In the genomic region with DNA sequence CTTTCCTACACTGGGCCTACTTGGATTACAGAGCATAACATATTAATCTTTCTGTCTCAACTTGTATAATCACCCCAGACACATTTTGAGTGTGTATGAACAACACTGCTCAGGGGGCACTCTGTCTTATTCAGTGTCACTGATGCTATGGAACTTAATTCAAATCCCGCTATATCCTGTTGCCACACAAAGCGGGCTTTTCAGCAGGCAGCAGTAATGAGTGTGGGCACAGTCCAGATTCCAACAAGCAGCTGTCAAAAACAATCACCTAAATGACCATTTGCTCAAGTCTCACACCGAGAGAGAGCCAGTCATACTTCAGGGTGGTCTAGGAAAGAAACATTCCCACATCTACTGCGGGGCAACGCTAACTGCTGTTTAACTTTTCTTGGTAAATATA, we compare ENCODE assay signal across 8 mouse cellular contexts. TPM values are rescaled to one million over a fixed set of nuclear protein-coding genes. Genes with fewer than 3 reads are reported as not detected.
DNase-seq lines count a peak whose midpoint lies in the region; ATAC-seq and TF ChIP-seq lines count a peak whose summit lies in the region.

No protein-coding gene starts in this region.

- H3K9ac ChIP-seq in kidney, postnatal 0 days (ENCODE audit: low read depth, low read length) = no peak overlapping the region
- no peak overlapping the region for H3K9ac ChIP-seq in embryonic facial prominence, embryonic 14.5 days (ENCODE audit: low read depth, low read length)
- no peak overlapping the region for H3K9ac ChIP-seq in limb, embryonic 12.5 days (replicated peaks)
- H3K9ac ChIP-seq in neural tube, embryonic 14.5 days (replicated peaks; ENCODE audit: low read depth, low read length) = no peak overlapping the region

- H3K4me1 ChIP-seq in kidney, postnatal 0 days (replicated peaks; ENCODE audit: insufficient read depth, low read length) = peaks cover 38% of the 10 kb centered on the region
- peaks cover 30% of the 10 kb centered on the region for H3K4me1 ChIP-seq in embryonic facial prominence, embryonic 14.5 days (ENCODE audit: control insufficient read depth, insufficient read depth, low read length)
- peaks cover 41% of the 10 kb centered on the region for H3K4me1 ChIP-seq in limb, embryonic 12.5 days (replicated peaks)
- peaks cover 10% of the 10 kb centered on the region for H3K4me1 ChIP-seq in neural tube, embryonic 14.5 days (ENCODE audit: control insufficient read depth, insufficient read depth, low read length)

- no peaks in the 10 kb centered on the region for H3K27me3 ChIP-seq in kidney, postnatal 0 days (ENCODE audit: insufficient read depth, low read length)
- H3K27me3 ChIP-seq in embryonic facial prominence, embryonic 14.5 days (replicated peaks; ENCODE audit: control insufficient read depth, insufficient read depth, low read length) = no peaks in the 10 kb centered on the region; the same call in 1 of the 2 replicates
- no peaks in the 10 kb centered on the region for H3K27me3 ChIP-seq in limb, embryonic 12.5 days
- no peaks in the 10 kb centered on the region for H3K27me3 ChIP-seq in neural tube, embryonic 14.5 days (ENCODE audit: control insufficient read depth, insufficient read depth, low read length)

- no peak for TF ChIP-seq CTCF in kidney, postnatal 0 days (IDR thresholded peaks at IDR 0.05; ENCODE audit: low read depth)

- no peak overlapping the region for H3K27ac ChIP-seq in kidney, postnatal 0 days
- no peak overlapping the region for H3K27ac ChIP-seq in embryonic facial prominence, embryonic 14.5 days (replicated peaks; ENCODE audit: low read depth, low read length)
- H3K27ac ChIP-seq in limb, embryonic 12.5 days = no peak overlapping the region
- no peak overlapping the region for H3K27ac ChIP-seq in neural tube, embryonic 14.5 days (ENCODE audit: low read depth, low read length)

- peak overlapping the region; percentile 82; the same call in 1 of the 2 replicates for H3K4me3 ChIP-seq in kidney, postnatal 0 days (replicated peaks; ENCODE audit: low read depth, low read length)
- peak overlapping the region; percentile 86; the same call in 1 of the 2 replicates for H3K4me3 ChIP-seq in embryonic facial prominence, embryonic 14.5 days (ENCODE audit: low read depth, low read length)
- H3K4me3 ChIP-seq in limb, embryonic 12.5 days (replicated peaks) = peak overlapping the region; percentile 90
- no peak overlapping the region for H3K4me3 ChIP-seq in neural tube, embryonic 14.5 days (ENCODE audit: low read depth, low read length)

- H3K4me2 ChIP-seq in kidney, postnatal 0 days (ENCODE audit: low read length) = peak overlapping the region; percentile 82
- peak overlapping the region; percentile 74 for H3K4me2 ChIP-seq in embryonic facial prominence, embryonic 14.5 days (ENCODE audit: low read depth, low read length)
- H3K4me2 ChIP-seq in limb, embryonic 12.5 days = peak overlapping the region; percentile 78
- peak overlapping the region; percentile 85 for H3K4me2 ChIP-seq in neural tube, embryonic 14.5 days (ENCODE audit: low read depth, low read length)

- no peaks in the 10 kb centered on the region for H3K36me3 ChIP-seq in kidney, postnatal 0 days (ENCODE audit: insufficient read depth, low read length)
- no peaks in the 10 kb centered on the region for H3K36me3 ChIP-seq in embryonic facial prominence, embryonic 14.5 days (ENCODE audit: control insufficient read depth, insufficient read depth, low read length)
- no peaks in the 10 kb centered on the region for H3K36me3 ChIP-seq in limb, embryonic 12.5 days
- no peaks in the 10 kb centered on the region for H3K36me3 ChIP-seq in neural tube, embryonic 14.5 days (ENCODE audit: control insufficient read depth, insufficient read depth, low read length)

- DNase-seq in kidney, postnatal 0 days (ENCODE audit: low spot score) = no peak
- no peak for DNase-seq in kidney, adult 11 months
- DNase-seq in embryonic facial prominence, embryonic 14.5 days (ENCODE audit: low spot score) = peak; percentile 84
- DNase-seq in right cerebral cortex, adult 2 months (ENCODE audit: low spot score in 2 of 2) = no peak
- no peak for DNase-seq in frontal cortex, postnatal 10 days (ENCODE audit: low spot score in 2 of 2)
- no peak for DNase-seq in frontal cortex, postnatal 25 days (ENCODE audit: low spot score in 2 of 2)

- no peak for ATAC-seq in kidney, postnatal 0 days (replicated peaks; ENCODE audit: low FRiP score, low read depth)
- ATAC-seq in embryonic facial prominence, embryonic 14.5 days (ENCODE audit: low read depth) = peak; percentile 10; the same call in 1 of the 2 replicates
- ATAC-seq in limb, embryonic 12.5 days (ENCODE audit: insufficient number of reproducible peaks, insufficient read depth, low FRiP score, low TSS enrichment, low read depth) = no peak
- ATAC-seq in neural tube, embryonic 14.5 days (ENCODE audit: low read depth) = no peak

- WGBS in kidney, postnatal 0 days = 62% methylated on average over 5 of the region's 5 CpGs
- WGBS in embryonic facial prominence, embryonic 14.5 days = 45% methylated on average over 5 of the region's 5 CpGs
- WGBS in limb, embryonic 12.5 days = 31% methylated on average over 5 of the region's 5 CpGs
- WGBS in neural tube, embryonic 14.5 days = 31% methylated on average over 5 of the region's 5 CpGs

- no peaks in the 10 kb centered on the region for H3K9me3 ChIP-seq in kidney, postnatal 0 days (replicated peaks; ENCODE audit: low read length)
- no peaks in the 10 kb centered on the region for H3K9me3 ChIP-seq in embryonic facial prominence, embryonic 14.5 days (ENCODE audit: control insufficient read depth, low read length)
- H3K9me3 ChIP-seq in limb, embryonic 12.5 days = no peaks in the 10 kb centered on the region
- no peaks in the 10 kb centered on the region for H3K9me3 ChIP-seq in neural tube, embryonic 14.5 days (ENCODE audit: control insufficient read depth, low read length)

RNA-seq across cellular contexts. Expression of a gene that starts 2.2 kb away (rescaled TPM):
- polyA plus RNA-seq in kidney, postnatal 0 days (2015; fragmentation: Nextera tagmentation; extraction: Ambion mirVana) = 7.9 and 8.6 TPM in 2 replicates
- 11.7 and 11.9 TPM in 2 replicates for polyA plus RNA-seq in embryonic facial prominence, embryonic 14.5 days (2014; fragmentation: Nextera tagmentation; extraction: Ambion mirVana)
- polyA plus RNA-seq in limb, embryonic 12.5 days (2016; fragmentation: Nextera tagmentation; extraction: Ambion mirVana) = 11.7 and 12.0 TPM in 2 replicates
- polyA plus RNA-seq in neural tube, embryonic 14.5 days (2014; fragmentation: Nextera tagmentation; extraction: Ambion mirVana) = 18.6 and 19.2 TPM in 2 replicates
